Mouse (Mus musculus): ENCODE measurements around the gene Zfp800. TPM values are rescaled to one million over a fixed set of nuclear protein-coding genes. Genes with fewer than 3 reads are reported as not detected.

The Zfp800 gene
- polyA plus RNA-seq, 1 experiment from 2014 or later, result 18.2 TPM

- H3K9ac ChIP-seq (ENCODE audit: low read depth, low read length), result no peak overlapping the region
- whole genome bisulfite sequencing, result 36% methylated on average over 10 of the region's 10 CpGs
- H3K36me3 ChIP-seq (ENCODE audit: control insufficient read depth, insufficient read depth, low read length), result no peaks in the 10 kb centered on the region
- peak overlapping the region; percentile 3; the same call in 1 of the 2 replicates for H3K4me2 ChIP-seq (ENCODE audit: low read length)
- H3K4me1 ChIP-seq (ENCODE audit: control insufficient read depth, insufficient read depth, low read depth, low read length), result peaks cover 2% of the 10 kb centered on the region; the same call in 1 of the 2 replicates
- H3K27ac ChIP-seq (ENCODE audit: low read depth, low read length), result no peak overlapping the region
- ATAC-seq, result peak; percentile 79
- H3K27me3 ChIP-seq (replicated peaks; ENCODE audit: control insufficient read depth, insufficient read depth, low read length), result no peaks in the 10 kb centered on the region
- no peak overlapping the region for H3K4me3 ChIP-seq (ENCODE audit: low read length)
- H3K9me3 ChIP-seq (ENCODE audit: control insufficient read depth, low read length), result no peaks in the 10 kb centered on the region
Observed at GRCm38 (mm10) chr6:28329002-28329596, 68.7 kb downstream of the Zfp800 start.

- H3K27me3 ChIP-seq (replicated peaks; ENCODE audit: control insufficient read depth, insufficient read depth, low read length), result no peaks in the 10 kb centered on the region
- peaks cover 2% of the 10 kb centered on the region; the same call in 1 of the 2 replicates for H3K4me1 ChIP-seq (ENCODE audit: control insufficient read depth, insufficient read depth, low read depth, low read length)
- no peaks in the 10 kb centered on the region for H3K36me3 ChIP-seq (ENCODE audit: control insufficient read depth, insufficient read depth, low read length)
- H3K9me3 ChIP-seq (ENCODE audit: control insufficient read depth, low read length), result no peaks in the 10 kb centered on the region
- 91% methylated on average over 3 of the region's 3 CpGs for WGBS
- no peak overlapping the region for H3K4me2 ChIP-seq (ENCODE audit: low read length)
- H3K27ac ChIP-seq (ENCODE audit: low read depth, low read length), result no peak overlapping the region
- H3K9ac ChIP-seq (ENCODE audit: low read depth, low read length), result no peak overlapping the region
- no peak overlapping the region for H3K4me3 ChIP-seq (ENCODE audit: low read length)
- ATAC-seq, result no peak
Observed at GRCm38 (mm10) chr6:28326720-28327119, 71.1 kb downstream of the Zfp800 start.

DNA sequence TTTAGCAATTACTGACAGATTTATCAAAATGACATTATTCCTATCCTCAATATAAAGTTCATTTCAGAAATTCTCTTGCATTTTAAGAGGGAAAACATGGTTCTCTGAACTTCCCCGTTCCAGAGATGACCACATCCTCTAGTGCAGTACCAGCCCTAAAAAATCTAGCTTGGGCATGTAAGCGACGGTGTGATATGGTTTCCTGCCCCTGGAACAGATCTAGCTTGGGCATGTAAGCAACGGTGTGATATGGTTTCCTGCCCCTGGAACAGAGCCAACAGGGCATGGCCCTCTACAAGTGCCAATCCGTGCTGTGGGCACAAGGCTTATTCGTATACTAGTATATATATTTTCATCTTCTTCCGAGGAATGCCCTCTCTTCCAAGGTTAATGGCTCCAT is 75.4 kb downstream of the Zfp800 start:
- ATAC-seq, result no peak
- Histone ChIP-seq H3K27ac (ENCODE audit: low read depth, low read length) (no peak overlapping the region), H3K9me3 (ENCODE audit: control insufficient read depth, low read length) (no peaks in the 10 kb centered on the region), H3K9ac (ENCODE audit: low read depth, low read length) (no peak overlapping the region), H3K4me1 (ENCODE audit: control insufficient read depth, insufficient read depth, low read depth, low read length) (no peaks in the 10 kb centered on the region), H3K36me3 (ENCODE audit: control insufficient read depth, insufficient read depth, low read length) (no peaks in the 10 kb centered on the region), H3K4me2 (ENCODE audit: low read length) (no peak overlapping the region), H3K27me3 (replicated peaks; ENCODE audit: control insufficient read depth, insufficient read depth, low read length) (no peaks in the 10 kb centered on the region), H3K4me3 (ENCODE audit: low read length) (no peak overlapping the region)
- WGBS, result 90% methylated on average over 7 of the region's 7 CpGs

DNA sequence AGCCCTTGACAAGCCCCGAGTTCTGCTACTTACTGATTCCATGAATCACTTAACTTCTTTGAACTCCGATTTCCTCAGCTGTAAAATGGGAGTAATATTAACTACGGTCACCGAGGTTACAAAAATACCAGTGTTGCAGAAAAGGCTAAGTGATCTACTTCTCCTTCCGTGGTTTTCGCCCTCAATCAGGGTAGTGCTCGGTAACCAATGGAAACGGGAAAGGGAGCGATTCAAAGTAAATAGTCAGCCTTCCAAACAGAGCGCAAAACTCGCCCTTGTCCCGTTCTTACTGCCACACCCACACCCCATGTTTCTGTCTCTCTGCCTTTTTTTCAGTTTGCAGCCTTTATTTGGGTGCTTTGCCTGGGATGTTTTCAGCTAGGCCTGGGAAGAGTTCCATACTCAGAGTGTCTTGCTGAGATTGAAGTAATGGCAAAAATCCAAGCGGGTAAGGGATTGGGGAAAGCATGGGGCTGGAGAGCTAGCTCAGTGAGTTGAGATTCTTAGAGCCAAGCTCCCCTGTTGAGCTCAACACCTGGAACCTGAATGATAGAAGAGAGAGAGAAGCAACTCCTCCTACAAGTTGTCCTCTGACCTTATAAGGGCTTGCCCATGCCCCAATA is 78.0 kb downstream of the Zfp800 start:
- no peak overlapping the region for H3K27ac ChIP-seq (ENCODE audit: low read depth, low read length)
- H3K4me3 ChIP-seq (ENCODE audit: low read length), result no peak overlapping the region
- 77% methylated on average over 13 of the region's 13 CpGs for WGBS
- H3K4me1 ChIP-seq (ENCODE audit: control insufficient read depth, insufficient read depth, low read depth, low read length), result no peaks in the 10 kb centered on the region
- H3K36me3 ChIP-seq (ENCODE audit: control insufficient read depth, insufficient read depth, low read length), result no peaks in the 10 kb centered on the region
- no peak for ATAC-seq
- no peak overlapping the region for H3K4me2 ChIP-seq (ENCODE audit: low read length)
- no peaks in the 10 kb centered on the region for H3K27me3 ChIP-seq (replicated peaks; ENCODE audit: control insufficient read depth, insufficient read depth, low read length)
- no peak overlapping the region for H3K9ac ChIP-seq (ENCODE audit: low read depth, low read length)
- no peaks in the 10 kb centered on the region for H3K9me3 ChIP-seq (ENCODE audit: control insufficient read depth, low read length)

DNA sequence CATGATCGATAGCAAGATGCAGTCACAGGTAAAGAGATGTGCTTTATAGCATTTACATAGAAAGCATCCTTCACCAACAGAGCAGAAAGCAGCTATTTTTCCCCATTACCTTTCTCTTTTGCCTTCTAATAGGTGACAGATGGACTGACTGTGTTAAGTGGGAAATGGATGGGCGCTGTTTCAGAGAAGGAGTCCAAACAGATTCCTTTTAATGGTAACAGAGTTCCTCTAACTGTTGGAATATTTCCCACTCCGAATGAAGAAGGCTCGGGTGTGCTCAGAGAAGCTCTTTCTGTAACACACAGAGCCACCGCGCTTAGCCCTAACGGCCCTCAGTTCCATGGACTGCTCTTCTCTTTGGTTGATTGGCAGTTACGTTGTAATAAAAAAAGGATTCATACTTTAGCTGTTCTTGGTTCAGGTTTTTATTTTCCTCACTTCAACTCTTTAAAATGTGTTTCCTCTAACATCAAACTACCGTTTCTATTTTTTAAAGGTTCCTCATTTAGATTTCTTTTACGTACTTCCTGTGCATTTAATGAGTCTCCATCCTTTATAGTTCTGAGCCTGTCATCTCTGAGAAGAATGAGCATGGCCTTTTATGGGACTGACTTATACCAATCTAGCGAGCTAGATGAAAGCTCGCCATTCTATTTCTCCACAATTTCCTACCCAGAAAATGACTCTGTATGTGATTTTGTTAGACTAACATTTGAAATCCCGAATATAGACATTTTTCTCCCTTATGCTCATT is 78.8 kb downstream of the Zfp800 start:
- 77% methylated on average over 13 of the region's 13 CpGs for WGBS

DNA sequence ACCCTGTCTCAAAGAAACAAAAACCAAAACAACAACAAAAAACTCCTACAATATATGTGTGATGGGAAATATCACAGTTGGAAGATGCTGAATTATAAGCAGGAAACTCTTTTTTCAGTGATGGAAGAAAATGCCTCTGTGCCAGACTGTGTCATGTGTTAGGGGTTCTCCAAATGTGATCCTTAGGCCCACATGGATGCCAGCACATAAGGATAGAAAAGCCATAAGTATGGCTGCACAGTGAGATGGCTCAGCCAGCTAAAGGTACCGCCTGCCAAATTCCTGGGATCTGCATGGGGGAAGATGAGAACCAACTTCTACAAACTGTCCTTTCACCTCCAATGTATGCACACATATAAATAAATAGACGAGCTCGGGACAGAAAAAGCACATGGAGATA is 82.6 kb downstream of the Zfp800 start:
- H3K4me1 ChIP-seq (ENCODE audit: control insufficient read depth, insufficient read depth, low read depth, low read length), result no peaks in the 10 kb centered on the region
- H3K4me3 ChIP-seq (ENCODE audit: low read length), result no peak overlapping the region
- H3K36me3 ChIP-seq (ENCODE audit: control insufficient read depth, insufficient read depth, low read length), result no peaks in the 10 kb centered on the region
- 96% methylated on average over 3 of the region's 3 CpGs for WGBS
- no peaks in the 10 kb centered on the region for H3K9me3 ChIP-seq (ENCODE audit: control insufficient read depth, low read length)
- no peaks in the 10 kb centered on the region for H3K27me3 ChIP-seq (replicated peaks; ENCODE audit: control insufficient read depth, insufficient read depth, low read length)
- no peak overlapping the region for H3K4me2 ChIP-seq (ENCODE audit: low read length)
- no peak for ATAC-seq
- H3K9ac ChIP-seq (ENCODE audit: low read depth, low read length), result no peak overlapping the region
- H3K27ac ChIP-seq (ENCODE audit: low read depth, low read length), result no peak overlapping the region

More for the DNA sequence above, 78.8 kb downstream of the Zfp800 start:
- Histone ChIP-seq H3K9me3 (ENCODE audit: control insufficient read depth, low read length) (no peaks in the 10 kb centered on the region), H3K4me1 (ENCODE audit: control insufficient read depth, insufficient read depth, low read depth, low read length) (no peaks in the 10 kb centered on the region), H3K9ac (ENCODE audit: low read depth, low read length) (no peak overlapping the region), H3K27me3 (replicated peaks; ENCODE audit: control insufficient read depth, insufficient read depth, low read length) (no peaks in the 10 kb centered on the region), H3K36me3 (ENCODE audit: control insufficient read depth, insufficient read depth, low read length) (no peaks in the 10 kb centered on the region), H3K27ac (ENCODE audit: low read depth, low read length) (no peak overlapping the region), H3K4me2 (ENCODE audit: low read length) (no peak overlapping the region), H3K4me3 (ENCODE audit: low read length) (no peak overlapping the region)
- no peak for ATAC-seq

DNA sequence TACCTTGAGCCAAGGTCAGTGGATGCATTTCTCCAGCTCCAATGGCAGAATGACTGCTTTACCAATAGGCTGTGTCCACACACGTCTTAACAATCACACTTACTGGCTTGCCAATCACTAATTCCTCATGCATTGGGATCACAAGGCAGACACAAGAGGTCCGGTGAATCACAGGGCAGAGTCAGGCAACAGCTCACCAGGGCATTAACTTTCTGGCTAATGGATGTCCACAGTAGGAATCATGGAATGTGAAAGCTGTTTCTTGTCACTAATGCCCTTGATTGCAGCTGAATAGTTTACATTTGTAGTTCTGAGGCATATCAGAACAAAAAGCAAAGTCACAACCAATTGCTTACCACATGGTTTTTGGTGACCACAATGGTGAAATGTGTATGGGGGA is 85.7 kb downstream of the Zfp800 start:
- no peaks in the 10 kb centered on the region for H3K36me3 ChIP-seq (ENCODE audit: control insufficient read depth, insufficient read depth, low read length)
- 78% methylated on average over 2 of the region's 2 CpGs for WGBS
- H3K4me1 ChIP-seq (ENCODE audit: control insufficient read depth, insufficient read depth, low read depth, low read length), result no peaks in the 10 kb centered on the region
- H3K27ac ChIP-seq (ENCODE audit: low read depth, low read length), result no peak overlapping the region
- H3K4me3 ChIP-seq (ENCODE audit: low read length), result no peak overlapping the region
- H3K27me3 ChIP-seq (replicated peaks; ENCODE audit: control insufficient read depth, insufficient read depth, low read length), result no peaks in the 10 kb centered on the region
- no peak overlapping the region for H3K4me2 ChIP-seq (ENCODE audit: low read length)
- no peak overlapping the region for H3K9ac ChIP-seq (ENCODE audit: low read depth, low read length)
- H3K9me3 ChIP-seq (ENCODE audit: control insufficient read depth, low read length), result no peaks in the 10 kb centered on the region
- ATAC-seq, result no peak

DNA sequence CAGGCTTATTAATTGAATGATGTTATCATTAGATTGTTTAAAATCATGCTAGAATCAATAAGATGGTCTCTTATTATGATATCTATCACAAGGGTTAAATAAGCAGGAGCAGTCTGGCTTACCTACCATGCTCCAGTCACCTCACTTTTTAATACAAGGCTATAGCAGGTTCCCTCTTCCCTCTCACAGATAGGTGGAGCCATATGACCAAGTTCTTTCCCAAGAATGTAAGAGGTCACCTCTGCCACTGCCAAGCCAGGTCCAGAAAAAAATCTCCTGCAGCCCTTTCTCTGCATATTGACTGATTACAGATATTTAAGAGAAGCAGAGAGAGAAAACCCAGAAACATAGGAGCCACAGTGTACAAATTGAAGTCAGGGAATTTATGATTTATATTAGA is 88.1 kb downstream of the Zfp800 start:
- H3K9me3 ChIP-seq (ENCODE audit: control insufficient read depth, low read length), result no peaks in the 10 kb centered on the region
- no peak overlapping the region for H3K4me2 ChIP-seq (ENCODE audit: low read length)
- H3K27ac ChIP-seq (ENCODE audit: low read depth, low read length), result no peak overlapping the region
- no peak overlapping the region for H3K4me3 ChIP-seq (ENCODE audit: low read length)
- no peaks in the 10 kb centered on the region for H3K27me3 ChIP-seq (replicated peaks; ENCODE audit: control insufficient read depth, insufficient read depth, low read length)
- no peak overlapping the region for H3K9ac ChIP-seq (ENCODE audit: low read depth, low read length)
- H3K36me3 ChIP-seq (ENCODE audit: control insufficient read depth, insufficient read depth, low read length), result no peaks in the 10 kb centered on the region
- ATAC-seq, result no peak
- no peaks in the 10 kb centered on the region for H3K4me1 ChIP-seq (ENCODE audit: control insufficient read depth, insufficient read depth, low read depth, low read length)

GRCm38 (mm10) chr6:28308929-28309328 is 88.9 kb downstream of the Zfp800 start:
- H3K4me2 ChIP-seq (ENCODE audit: low read length), result no peak overlapping the region
- H3K27me3 ChIP-seq (replicated peaks; ENCODE audit: control insufficient read depth, insufficient read depth, low read length), result no peaks in the 10 kb centered on the region
- no peak overlapping the region for H3K4me3 ChIP-seq (ENCODE audit: low read length)
- ATAC-seq, result no peak
- no peaks in the 10 kb centered on the region for H3K4me1 ChIP-seq (ENCODE audit: control insufficient read depth, insufficient read depth, low read depth, low read length)
- H3K27ac ChIP-seq (ENCODE audit: low read depth, low read length), result no peak overlapping the region
- H3K9ac ChIP-seq (ENCODE audit: low read depth, low read length), result no peak overlapping the region
- H3K36me3 ChIP-seq (ENCODE audit: control insufficient read depth, insufficient read depth, low read length), result no peaks in the 10 kb centered on the region
- 92% methylated on average over 3 of the region's 3 CpGs for WGBS
- no peaks in the 10 kb centered on the region for H3K9me3 ChIP-seq (ENCODE audit: control insufficient read depth, low read length)

All from hindbrain, embryonic 16.5 days (tissue).